Mouse (Mus musculus): Measurements from ENCODE around the gene Mphosph9. TPM values are rescaled to one million over a fixed set of nuclear protein-coding genes. Genes with fewer than 3 reads are reported as not detected.
"Not testable (repeated sequence)": the region's sequence is repeated elsewhere in the genome, so short reads cannot be mapped to it uniquely, and the experiment has no call there.

Gene Mphosph9
- total and polyA plus RNA-seq, 2 experiments from 2014 or later, result 7.8 to 23.6 TPM

GRCm38 (mm10) chr5:124300132-124300531, 27.6 kb downstream of the Mphosph9 start:
- WGBS, result 81% methylated on average over 4 of the region's 4 CpGs
- DNase-seq (no peak), ATAC-seq (no peak)
- H3K4me1 ChIP-seq (ENCODE audit: insufficient read depth), result no peaks in the 10 kb centered on the region
- peaks cover 53% of the 10 kb centered on the region for H3K36me3 ChIP-seq (ENCODE audit: insufficient read depth)
- H3K27ac ChIP-seq (ENCODE audit: low read depth, low read length), result no peak overlapping the region
- no peak overlapping the region for H3K4me3 ChIP-seq (ENCODE audit: low read depth, low read length)
- no peak overlapping the region for H3K4me2 ChIP-seq (ENCODE audit: low read depth)
- H3K27me3 ChIP-seq (ENCODE audit: insufficient read depth, low read length), result no peaks in the 10 kb centered on the region
- no peaks in the 10 kb centered on the region for H3K9me3 ChIP-seq (ENCODE audit: low read length)
- no peak for TF ChIP-seq CTCF (IDR thresholded peaks at IDR 0.05; ENCODE audit: low read depth)
- H3K9ac ChIP-seq, result no peak overlapping the region

- 61% methylated on average over 3 of the region's 4 CpGs for WGBS
- not testable (repeated sequence) for H3K4me3 ChIP-seq (ENCODE audit: low read depth, low read length); H3K4me2 ChIP-seq (ENCODE audit: low read depth); H3K9me3 ChIP-seq (ENCODE audit: low read length); H3K27me3 ChIP-seq (ENCODE audit: insufficient read depth, low read length); ATAC-seq; H3K27ac ChIP-seq (ENCODE audit: low read depth, low read length); H3K9ac ChIP-seq; H3K4me1 ChIP-seq (ENCODE audit: insufficient read depth)
- peak; percentile 40 for DNase-seq
- peaks cover 55% of the 10 kb centered on the region for H3K36me3 ChIP-seq (ENCODE audit: insufficient read depth)
- TF ChIP-seq CTCF (IDR thresholded peaks at IDR 0.05; ENCODE audit: low read depth), result peak; percentile 69
Measured at GRCm38 (mm10) chr5:124299307-124299706, 28.5 kb downstream of the Mphosph9 start.

GRCm38 (mm10) chr5:124296475-124296874, 31.3 kb downstream of the Mphosph9 start:
- Histone ChIP-seq H3K4me3 (ENCODE audit: low read depth, low read length) (no peak overlapping the region), H3K9me3 (ENCODE audit: low read length) (no peaks in the 10 kb centered on the region), H3K36me3 (ENCODE audit: insufficient read depth) (peaks cover 59% of the 10 kb centered on the region), H3K4me2 (ENCODE audit: low read depth) (no peak overlapping the region), H3K9ac (no peak overlapping the region), H3K27ac (ENCODE audit: low read depth, low read length) (no peak overlapping the region), H3K4me1 (ENCODE audit: insufficient read depth) (no peaks in the 10 kb centered on the region), H3K27me3 (ENCODE audit: insufficient read depth, low read length) (no peaks in the 10 kb centered on the region)
- 93% methylated on average over 4 of the region's 4 CpGs for WGBS
- no peak for DNase-seq
- no peak for ATAC-seq
- no peak for TF ChIP-seq CTCF (IDR thresholded peaks at IDR 0.05; ENCODE audit: low read depth)

- no peaks in the 10 kb centered on the region for H3K27me3 ChIP-seq (ENCODE audit: insufficient read depth, low read length)
- H3K4me2 ChIP-seq (ENCODE audit: low read depth), result no peak overlapping the region
- H3K36me3 ChIP-seq (ENCODE audit: insufficient read depth), result peaks cover 69% of the 10 kb centered on the region
- 79% methylated on average over 5 of the region's 5 CpGs for WGBS
- H3K9ac ChIP-seq, result no peak overlapping the region
- ATAC-seq (peak; percentile 32; the same call in 1 of the 2 replicates), DNase-seq (peak; percentile 13)
- H3K4me1 ChIP-seq (ENCODE audit: insufficient read depth), result no peaks in the 10 kb centered on the region
- no peak overlapping the region for H3K27ac ChIP-seq (ENCODE audit: low read depth, low read length)
- H3K9me3 ChIP-seq (ENCODE audit: low read length), result no peaks in the 10 kb centered on the region
- TF ChIP-seq CTCF (IDR thresholded peaks at IDR 0.05; ENCODE audit: low read depth), result no peak
- no peak overlapping the region for H3K4me3 ChIP-seq (ENCODE audit: low read depth, low read length)
Measured at GRCm38 (mm10) chr5:124293967-124294366, 33.8 kb downstream of the Mphosph9 start.

GRCm38 (mm10) chr5:124290216-124290615, 37.6 kb downstream of the Mphosph9 start:
- WGBS, result 91% methylated on average over 4 of the region's 4 CpGs
- Histone ChIP-seq H3K4me3 (ENCODE audit: low read depth, low read length) (no peak overlapping the region), H3K9me3 (ENCODE audit: low read length) (no peaks in the 10 kb centered on the region), H3K4me2 (ENCODE audit: low read depth) (no peak overlapping the region), H3K36me3 (ENCODE audit: insufficient read depth) (peaks cover 68% of the 10 kb centered on the region), H3K9ac (no peak overlapping the region), H3K27ac (ENCODE audit: low read depth, low read length) (no peak overlapping the region), H3K27me3 (ENCODE audit: insufficient read depth, low read length) (no peaks in the 10 kb centered on the region), H3K4me1 (ENCODE audit: insufficient read depth) (no peaks in the 10 kb centered on the region)
- DNase-seq (no peak), ATAC-seq (no peak)
- TF ChIP-seq CTCF (IDR thresholded peaks at IDR 0.05; ENCODE audit: low read depth), result no peak

GRCm38 (mm10) chr5:124287616-124288247, 40.0 kb downstream of the Mphosph9 start:
- Histone ChIP-seq H3K9ac (no peak overlapping the region), H3K27ac (ENCODE audit: low read depth, low read length) (no peak overlapping the region), H3K27me3 (ENCODE audit: insufficient read depth, low read length) (no peaks in the 10 kb centered on the region), H3K4me3 (ENCODE audit: low read depth, low read length) (no peak overlapping the region), H3K4me2 (ENCODE audit: low read depth) (no peak overlapping the region), H3K36me3 (ENCODE audit: insufficient read depth) (peaks cover 61% of the 10 kb centered on the region), H3K9me3 (ENCODE audit: low read length) (no peaks in the 10 kb centered on the region), H3K4me1 (ENCODE audit: insufficient read depth) (no peaks in the 10 kb centered on the region)
- ATAC-seq (no peak), DNase-seq (no peak)
- no peak for TF ChIP-seq CTCF (IDR thresholded peaks at IDR 0.05; ENCODE audit: low read depth)
- WGBS, result 96% methylated on average over 6 of the region's 6 CpGs

GRCm38 (mm10) chr5:124284330-124284729, 43.4 kb downstream of the Mphosph9 start:
- H3K36me3 ChIP-seq (ENCODE audit: insufficient read depth), result peaks cover 47% of the 10 kb centered on the region
- TF ChIP-seq CTCF (IDR thresholded peaks at IDR 0.05; ENCODE audit: low read depth), result peak; percentile 42; the same call in 1 of the 2 replicates

More at GRCm38 (mm10) chr5:124284330-124284729, 43.4 kb downstream of the Mphosph9 start:
- WGBS, result 64% methylated on average over 3 of the region's 3 CpGs
- Histone ChIP-seq H3K4me2 (ENCODE audit: low read depth) (no peak overlapping the region), H3K9me3 (ENCODE audit: low read length) (no peaks in the 10 kb centered on the region), H3K27ac (ENCODE audit: low read depth, low read length) (no peak overlapping the region), H3K4me1 (ENCODE audit: insufficient read depth) (no peaks in the 10 kb centered on the region), H3K4me3 (ENCODE audit: low read depth, low read length) (no peak overlapping the region), H3K9ac (no peak overlapping the region), H3K27me3 (ENCODE audit: insufficient read depth, low read length) (no peaks in the 10 kb centered on the region)
- no peak for DNase-seq
- no peak for ATAC-seq
